Mouse (Mus musculus) hindbrain, postnatal 0 days (tissue): ENCODE results near the gene Plscr5. TPM values are rescaled to one million over a fixed set of nuclear protein-coding genes. Genes with fewer than 3 reads are reported as not detected.
"Not testable (repeated sequence)": the region's sequence is repeated elsewhere in the genome, so short reads cannot be mapped to it uniquely, and the experiment has no call there.

Experiments used
- ATAC-seq: fragments of 200-750 bp; cut with Nextera tagmentation; 2 replicates; pipeline ENCODE4 v1.8.0; 2017; ENCODE audit warnings: mild to moderate bottlenecking, moderate TSS enrichment, moderate library complexity
- DNase-seq: peaks from one replicate; pipeline ENCODE4 v3.0.0-alpha.2; 2015; ENCODE audit warnings: low spot score
- H3K27ac ChIP-seq: fragments of 300-500 bp; sonication (generic); 2 replicates; pipeline ENCODE4 v1.5.1; 2014; ENCODE audit warnings: mild to moderate bottlenecking
- H3K27me3 ChIP-seq: fragments of 300-500 bp; sonication (generic); 2 replicates; pipeline ENCODE4 v1.6.1; 2014; ENCODE audit warnings: low read length, mixed read lengths; ENCODE audit not compliant: insufficient read depth
- H3K36me3 ChIP-seq: fragments of 300-500 bp; sonication (generic); 2 replicates; pipeline ENCODE4 v1.6.1; 2014; ENCODE audit warnings: low read length, mixed read lengths; ENCODE audit not compliant: insufficient read depth
- H3K4me1 ChIP-seq: fragments of 300-500 bp; sonication (generic); 2 replicates; pipeline ENCODE4 v1.6.1; 2014; ENCODE audit warnings: antibody characterized with exemption, low read length, mixed read lengths; ENCODE audit not compliant: insufficient read depth
- H3K4me2 ChIP-seq: fragments of 300-500 bp; sonication (generic); 2 replicates; pipeline ENCODE4 v1.6.1; 2014; ENCODE audit warnings: low read depth, mild to moderate bottlenecking, low read length, moderate library complexity, mixed read lengths
- H3K4me3 ChIP-seq: fragments of 300-500 bp; sonication (generic); 2 replicates; pipeline ENCODE4 v1.5.1; 2014; ENCODE audit warnings: low read length
- H3K9ac ChIP-seq: fragments of 300-500 bp; sonication (generic); replicated peaks from 2 replicates; pipeline ENCODE4 v1.6.1; 2014; ENCODE audit warnings: mild to moderate bottlenecking, low read length, moderate library complexity, mixed read lengths
- H3K9me3 ChIP-seq: fragments of 300-500 bp; sonication (generic); 2 replicates; pipeline ENCODE4 v1.6.1; 2016; ENCODE audit warnings: low read length, mixed read lengths
- CTCF ChIP-seq: IDR thresholded peaks from 2 replicates; pipeline ENCODE4 v1.5.1; 2016; ENCODE audit warnings: antibody characterized with exemption, control low read depth, low read depth
- WGBS: fragments of 180-500 bp; shearing (Covaris S2); extraction: QIAGEN DNeasy Blood & Tissue Kit; methylation state at CpG from one replicate; pipeline ENCODE4 v1.1.7; 2014; 5-methylcytosine and 5-hydroxymethylcytosine counted together
- polyA plus RNA-seq: library from polyadenylated mRNA; unstranded; fragments of >200 nt; fragmentation: Nextera tagmentation; extraction: Ambion mirVana; gene quantifications from 2 replicates; pipeline ENCODE4 v1.2.1, GENCODE M21; 2015
- total RNA-seq: library from RNA; depleted of rRNA; stranded (reverse); fragments of >200 nt; gene quantifications from 2 replicates; pipeline ENCODE4 v1.2.3, GENCODE M21; 2014; rRNA removed

Gene Plscr5
- total RNA-seq: 0.14 and 0.26 TPM in 2 replicates
- polyA plus RNA-seq: 0.44 and 0.60 TPM in 2 replicates

- H3K4me2 ChIP-seq, H3K4me1 ChIP-seq, H3K27me3 ChIP-seq, H3K9ac ChIP-seq, H3K9me3 ChIP-seq, DNase-seq, ATAC-seq, H3K36me3 ChIP-seq, H3K27ac ChIP-seq, H3K4me3 ChIP-seq: not testable (repeated sequence)
- 80% methylated on average over 9 of the region's 9 CpGs for WGBS
Measured at GRCm38 (mm10) chr9:92192636-92193035, at the start of gene Plscr5. TSS of gene Plscr5 (plus strand) at chr9:92192936.

GRCm38 (mm10) chr9:92147555-92148248 lies 45.0 kb upstream of the Plscr5 start:
- DNase-seq (peak; percentile 79), ATAC-seq (peak; percentile 83)
- no peak overlapping the region for H3K4me2 ChIP-seq
- no peak overlapping the region for H3K9ac ChIP-seq
- no peaks in the 10 kb centered on the region for H3K36me3 ChIP-seq
- WGBS: 20% methylated on average over 7 of the region's 7 CpGs
- no peaks in the 10 kb centered on the region for H3K27me3 ChIP-seq
- no peaks in the 10 kb centered on the region for H3K4me1 ChIP-seq
- H3K27ac ChIP-seq: no peak overlapping the region
- TF ChIP-seq CTCF: peak; percentile 69
- H3K9me3 ChIP-seq: no peaks in the 10 kb centered on the region
- no peak overlapping the region for H3K4me3 ChIP-seq

GRCm38 (mm10) chr9:92162213-92162612 lies 30.5 kb upstream of the Plscr5 start:
- no peak overlapping the region for H3K4me3 ChIP-seq
- 38% methylated on average over 4 of the region's 4 CpGs for WGBS
- no peak overlapping the region for H3K27ac ChIP-seq
- no peak for TF ChIP-seq CTCF
- no peak for ATAC-seq
- no peaks in the 10 kb centered on the region for H3K4me1 ChIP-seq
- H3K4me2 ChIP-seq: no peak overlapping the region
- H3K9me3 ChIP-seq: no peaks in the 10 kb centered on the region
- H3K36me3 ChIP-seq: no peaks in the 10 kb centered on the region
- no peak overlapping the region for H3K9ac ChIP-seq
- no peak for DNase-seq
- no peaks in the 10 kb centered on the region for H3K27me3 ChIP-seq

- H3K27me3 ChIP-seq: no peaks in the 10 kb centered on the region
- H3K27ac ChIP-seq: no peak overlapping the region
- H3K4me1 ChIP-seq: peaks cover 6% of the 10 kb centered on the region; the same call in 1 of the 2 replicates
- ATAC-seq: peak; percentile 32; the same call in 1 of the 2 replicates
- no peak for DNase-seq
- TF ChIP-seq CTCF: no peak
- no peak overlapping the region for H3K4me3 ChIP-seq
- no peaks in the 10 kb centered on the region for H3K36me3 ChIP-seq
- no peak overlapping the region for H3K9ac ChIP-seq
- H3K9me3 ChIP-seq: no peaks in the 10 kb centered on the region
- 95% methylated on average over 3 of the region's 3 CpGs for whole genome bisulfite sequencing
- H3K4me2 ChIP-seq: no peak overlapping the region
Measured at GRCm38 (mm10) chr9:92173318-92173985, 19.3 kb upstream of the Plscr5 start.

- Histone ChIP-seq H3K27me3 (no peaks in the 10 kb centered on the region), H3K4me1 (peaks cover 6% of the 10 kb centered on the region; the same call in 1 of the 2 replicates), H3K9ac (no peak overlapping the region), H3K4me2 (peak overlapping the region; percentile 38), H3K27ac (peak overlapping the region; percentile 41; the same call in 1 of the 2 replicates), H3K4me3 (no peak overlapping the region), H3K9me3 (no peaks in the 10 kb centered on the region), H3K36me3 (no peaks in the 10 kb centered on the region)
- no peak for TF ChIP-seq CTCF
- DNase-seq (peak; percentile 90), ATAC-seq (peak; percentile 95)
- 11% methylated on average over 15 of the region's 15 CpGs for WGBS
Measured at GRCm38 (mm10) chr9:92174176-92175075, 18.3 kb upstream of the Plscr5 start.

- Histone ChIP-seq H3K9me3 (no peaks in the 10 kb centered on the region), H3K36me3 (no peaks in the 10 kb centered on the region), H3K4me1 (0 out of 2 replicates have a peak, but pooled peaks cover 6% of the 10 kb centered on the region), H3K4me3 (no peak overlapping the region), H3K4me2 (no peak overlapping the region), H3K27ac (no peak overlapping the region), H3K9ac (no peak overlapping the region), H3K27me3 (no peaks in the 10 kb centered on the region)
- DNase-seq: peak; percentile 81
- peak; percentile 49; the same call in 1 of the 2 replicates for ATAC-seq
- WGBS: 44% methylated on average over 2 of the region's 2 CpGs
- no peak for TF ChIP-seq CTCF
Measured at GRCm38 (mm10) chr9:92178861-92179469, 13.8 kb upstream of the Plscr5 start.
